In the genomic region with DNA sequence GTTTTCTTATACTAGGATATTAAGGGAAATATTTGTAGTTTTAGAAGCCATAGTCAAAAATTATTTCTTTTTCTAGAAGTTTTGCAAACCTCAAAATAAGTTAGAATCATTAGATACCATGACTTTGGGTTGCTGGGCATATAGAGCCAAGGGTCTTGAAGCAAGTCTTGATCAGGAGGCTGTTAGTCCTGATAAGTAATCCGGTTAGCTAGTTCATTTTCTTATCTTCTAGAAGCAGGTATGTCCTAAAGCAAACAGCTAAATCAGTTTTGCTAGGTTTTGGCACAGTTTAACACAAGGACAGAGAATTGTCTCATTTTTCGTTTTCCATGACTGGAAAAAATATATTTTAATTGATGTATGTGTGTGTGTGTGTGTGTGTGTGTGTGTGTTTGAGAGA, we compare ENCODE assay signal across 19 mouse cellular contexts.
DNase-seq lines count a peak whose midpoint lies in the region; ATAC-seq and TF ChIP-seq lines count a peak whose summit lies in the region.
"Had no signal": no experiment of that assay in that cellular context is flagged by ENCODE, and none has a peak within 500 bp of the region (broad histone marks: within the 10 kb centered on the region; RNA-seq: fewer than 3 reads in every experiment).

No protein-coding gene starts in this region.

- H3K4me3 ChIP-seq in G1E (ENCODE audit: low read depth, low read length): no peak overlapping the region
- H3K4me3 ChIP-seq in liver, embryonic 12.5 days: no peak overlapping the region
- H3K4me3 ChIP-seq in heart, embryonic 10.5 days: no peak overlapping the region

- no peaks in the 10 kb centered on the region for H3K9me3 ChIP-seq in G1E (replicated peaks)
- H3K9me3 ChIP-seq in liver, embryonic 12.5 days (replicated peaks): no peaks in the 10 kb centered on the region
- no peaks in the 10 kb centered on the region for H3K9me3 ChIP-seq in heart, embryonic 10.5 days

- WGBS in liver, embryonic 12.5 days (ENCODE audit: insufficient replicate concordance): 35% methylated on average over 2 of the region's 2 CpGs
- WGBS in heart, embryonic 10.5 days: 56% methylated on average over 2 of the region's 2 CpGs

- peaks cover 13% of the 10 kb centered on the region for H3K4me1 ChIP-seq in G1E (ENCODE audit: insufficient read depth, low read depth, low read length)
- no peaks in the 10 kb centered on the region for H3K4me1 ChIP-seq in liver, embryonic 12.5 days
- no peaks in the 10 kb centered on the region for H3K4me1 ChIP-seq in heart, embryonic 10.5 days

- H3K4me2 ChIP-seq in liver, embryonic 12.5 days: no peak overlapping the region

- no peaks in the 10 kb centered on the region for H3K36me3 ChIP-seq in G1E (replicated peaks)
- no peaks in the 10 kb centered on the region for H3K36me3 ChIP-seq in liver, embryonic 12.5 days
- no peaks in the 10 kb centered on the region for H3K36me3 ChIP-seq in heart, embryonic 10.5 days

- no peak overlapping the region for H3K27ac ChIP-seq in liver, embryonic 12.5 days
- no peak overlapping the region for H3K27ac ChIP-seq in heart, embryonic 10.5 days

- TF ChIP-seq CTCF in G1E (IDR thresholded peaks at IDR 0.05; ENCODE audit: low read depth, low read length): no peak

- peak; percentile 7 for DNase-seq in G1E (ENCODE audit: low spot score)
- DNase-seq in heart, embryonic 10.5 days (ENCODE audit: low spot score): no peak
- DNase-seq: adrenal gland, adult 2 months; adrenal gland, adult 8-10 months; adrenal gland, postnatal 10 days; adrenal gland, postnatal 14 days; adrenal gland, postnatal 25 days; adrenal gland, postnatal 36 days; B cell, adult 2 months; cerebellum, adult 11 months; cerebellum, adult 11-12 months; cerebellum, adult 18-20 months; cerebellum, adult 2 months had no signal

- H3K9ac ChIP-seq in liver, embryonic 12.5 days: no peak overlapping the region

- no peaks in the 10 kb centered on the region for H3K27me3 ChIP-seq in G1E (ENCODE audit: insufficient read depth, low read length)
- H3K27me3 ChIP-seq in liver, embryonic 12.5 days (replicated peaks): no peaks in the 10 kb centered on the region
- H3K27me3 ChIP-seq in heart, embryonic 10.5 days (ENCODE audit: insufficient read depth, poor library complexity, severe bottlenecking): no peaks in the 10 kb centered on the region
- H3K27me3 ChIP-seq: CH12.LX, Patski had no signal

- ATAC-seq in G1E (ENCODE audit: extremely low read depth, insufficient number of reproducible peaks, low FRiP score, poor library complexity, severe bottlenecking): peak; percentile 90
- peak; percentile 42 for ATAC-seq in megakaryocyte progenitor cell, adult 5-6 weeks (replicated peaks; ENCODE audit: poor library complexity)
- no peak for ATAC-seq in liver, embryonic 12.5 days
- ATAC-seq: activated CD4-positive, CD25-positive, alpha-beta regulatory T cell, adult 4 months; CD4-positive, CD25-positive, alpha-beta regulatory T cell, adult 4 months; Patski had no signal
